Mouse (Mus musculus): ENCODE measurements around the gene Stab2.

GRCm38 (mm10) chr10:86810612-86811011 is 197.2 kb downstream of the Stab2 start:
- TF ChIP-seq CTCF (IDR thresholded peaks at IDR 0.05; ENCODE audit: low read depth, low read length): no peak
- no peak for TF ChIP-seq POLR2A (IDR thresholded peaks at IDR 0.05; ENCODE audit: extremely low read depth, insufficient read depth, low read length)

Data from liver, adult 2 months (tissue).